Mouse (Mus musculus) lung, adult 2 months (tissue): ENCODE data around the gene Faf2.

Experiments used
- CTCF ChIP-seq: fragments of 200-500 bp; IDR thresholded peaks from 2 replicates; pipeline ENCODE4 v1.5.1; 2011; ENCODE audit warnings: mild to moderate bottlenecking, low read length, control low read depth; ENCODE audit not compliant: insufficient read depth
- POLR2A ChIP-seq: fragments of 200-500 bp; IDR thresholded peaks from 2 replicates; pipeline ENCODE4 v1.6.1; 2011; ENCODE audit warnings: low read depth, mild to moderate bottlenecking, control low read depth, low read length, borderline replicate concordance; ENCODE audit errors: extremely low read depth

DNA sequence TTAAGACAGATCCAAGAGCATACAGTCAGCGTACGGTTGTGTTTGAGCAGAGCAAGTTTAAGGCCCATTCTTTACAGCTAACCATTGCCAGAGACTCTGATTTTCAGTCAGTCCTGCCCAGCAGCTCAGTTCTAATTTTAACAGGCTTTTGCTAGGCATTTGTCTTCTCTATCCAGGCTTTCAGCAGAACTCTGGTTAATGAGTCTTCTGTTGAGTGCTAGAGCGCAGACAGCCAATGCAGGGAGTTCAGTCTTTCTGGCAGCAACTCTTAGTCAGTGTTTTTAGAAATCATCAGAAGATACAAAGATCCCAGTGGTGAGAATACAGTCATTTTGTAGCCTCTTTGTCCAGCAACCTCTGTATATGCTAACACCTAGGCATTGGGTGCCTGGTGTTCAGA, 28.9 kb downstream of the Faf2 start:
- no peak for TF ChIP-seq CTCF
- TF ChIP-seq POLR2A = no peak
